Mouse (Mus musculus) macrophage (primary cell): ENCODE measurements around the gene Timp3. TPM values are rescaled to one million over a fixed set of nuclear protein-coding genes. Genes with fewer than 3 reads are reported as not detected.

Experiments
- H3K27ac ChIP-seq: fragments of 350-480 bp; formaldehyde crosslinking; 2 replicates; pipeline ENCODE4 v1.9.0; 2021
- H3K36me3 ChIP-seq: fragments of 350-480 bp; formaldehyde crosslinking; 2 replicates; pipeline ENCODE4 v1.9.0; 2021; ENCODE audit errors: inconsistent target
- H3K4me3 ChIP-seq: fragments of 350-480 bp; formaldehyde crosslinking; 2 replicates; pipeline ENCODE4 v1.9.0; 2021; ENCODE audit errors: inconsistent target
- H3K79me2 ChIP-seq: fragments of 350-480 bp; formaldehyde crosslinking; 2 replicates; pipeline ENCODE4 v1.9.0; 2021; ENCODE audit errors: inconsistent target
- whole genome bisulfite sequencing: methylation state at CpG from one replicate; pipeline ENCODE4 v1.1.7; 2026; ENCODE audit warnings: inconsistent platforms; ENCODE audit not compliant: missing documents; 5-methylcytosine and 5-hydroxymethylcytosine counted together
- polyA plus RNA-seq: library from polyadenylated mRNA; stranded (reverse); fragments of 250-400 nt; gene quantifications from 3 replicates; pipeline ENCODE4 v1.2.4, GENCODE M21; 2018; ENCODE audit warnings: inconsistent platforms

Timp3 gene
- polyA plus RNA-seq, 1 experiment from 2014 or later, result 0.83 TPM

GRCm38 (mm10) chr10:86328143-86328542 lies 28.0 kb downstream of the Timp3 start:
- 83% methylated on average over 4 of the region's 4 CpGs for WGBS
- H3K36me3 ChIP-seq, result no peaks in the 10 kb centered on the region
- H3K4me3 ChIP-seq, result no peak overlapping the region
- no peak overlapping the region for H3K27ac ChIP-seq
- no peaks in the 10 kb centered on the region for H3K79me2 ChIP-seq

- Histone ChIP-seq H3K36me3 (no peaks in the 10 kb centered on the region), H3K79me2 (no peaks in the 10 kb centered on the region), H3K27ac (no peak overlapping the region), H3K4me3 (no peak overlapping the region)
- WGBS, result 83% methylated on average over 1 of the region's 2 CpGs
These were observed 28.5 kb downstream of the Timp3 start for GRCm38 (mm10) chr10:86328691-86329090.

GRCm38 (mm10) chr10:86329241-86329882 lies 29.2 kb downstream of the Timp3 start:
- no peak overlapping the region for H3K27ac ChIP-seq
- 98% methylated on average over 8 of the region's 8 CpGs for WGBS
- H3K4me3 ChIP-seq, result no peak overlapping the region
- H3K36me3 ChIP-seq, result no peaks in the 10 kb centered on the region
- H3K79me2 ChIP-seq, result no peaks in the 10 kb centered on the region

GRCm38 (mm10) chr10:86330993-86331680 lies 31.0 kb downstream of the Timp3 start:
- no peak overlapping the region for H3K4me3 ChIP-seq
- H3K36me3 ChIP-seq, result no peaks in the 10 kb centered on the region
- no peak overlapping the region for H3K27ac ChIP-seq
- 83% methylated on average over 5 of the region's 5 CpGs for WGBS
- no peaks in the 10 kb centered on the region for H3K79me2 ChIP-seq

- Histone ChIP-seq H3K27ac (no peak overlapping the region), H3K36me3 (no peaks in the 10 kb centered on the region), H3K79me2 (no peaks in the 10 kb centered on the region), H3K4me3 (no peak overlapping the region)
- 89% methylated on average over 7 of the region's 7 CpGs for WGBS
These were observed 31.6 kb downstream of the Timp3 start for GRCm38 (mm10) chr10:86331681-86332281.

- Histone ChIP-seq H3K4me3 (no peak overlapping the region), H3K27ac (no peak overlapping the region), H3K79me2 (no peaks in the 10 kb centered on the region), H3K36me3 (no peaks in the 10 kb centered on the region)
- WGBS, result 88% methylated on average over 3 of the region's 3 CpGs
These were observed 32.8 kb downstream of the Timp3 start for GRCm38 (mm10) chr10:86332942-86333341.

- Histone ChIP-seq H3K4me3 (no peak overlapping the region), H3K27ac (no peak overlapping the region), H3K36me3 (no peaks in the 10 kb centered on the region), H3K79me2 (no peaks in the 10 kb centered on the region)
- WGBS, result 89% methylated on average over 8 of the region's 8 CpGs
These were observed 34.4 kb downstream of the Timp3 start for GRCm38 (mm10) chr10:86334581-86334980.

GRCm38 (mm10) chr10:86336506-86336905 lies 36.3 kb downstream of the Timp3 start:
- WGBS, result 17% methylated on average over 1 of the region's 1 CpGs
- no peaks in the 10 kb centered on the region for H3K36me3 ChIP-seq
- H3K79me2 ChIP-seq, result no peaks in the 10 kb centered on the region
- no peak overlapping the region for H3K27ac ChIP-seq
- no peak overlapping the region for H3K4me3 ChIP-seq

- H3K4me3 ChIP-seq, result no peak overlapping the region
- no peaks in the 10 kb centered on the region for H3K36me3 ChIP-seq
- 82% methylated on average over 3 of the region's 3 CpGs for WGBS
- no peak overlapping the region for H3K27ac ChIP-seq
- H3K79me2 ChIP-seq, result no peaks in the 10 kb centered on the region
These were observed 37.1 kb downstream of the Timp3 start for GRCm38 (mm10) chr10:86337239-86337638.

- Histone ChIP-seq H3K36me3 (no peaks in the 10 kb centered on the region), H3K4me3 (no peak overlapping the region), H3K27ac (no peak overlapping the region), H3K79me2 (no peaks in the 10 kb centered on the region)
- 82% methylated on average over 3 of the region's 4 CpGs for WGBS
These were observed 38.0 kb downstream of the Timp3 start for GRCm38 (mm10) chr10:86338121-86338715.

- no peaks in the 10 kb centered on the region for H3K79me2 ChIP-seq
- H3K36me3 ChIP-seq, result no peaks in the 10 kb centered on the region
- H3K4me3 ChIP-seq, result no peak overlapping the region
- H3K27ac ChIP-seq, result no peak overlapping the region
- WGBS, result 87% methylated on average over 4 of the region's 4 CpGs
These were observed 38.9 kb downstream of the Timp3 start for GRCm38 (mm10) chr10:86339121-86339520.

- Histone ChIP-seq H3K27ac (no peak overlapping the region), H3K4me3 (no peak overlapping the region), H3K36me3 (no peaks in the 10 kb centered on the region), H3K79me2 (no peaks in the 10 kb centered on the region)
- 61% methylated on average over 2 of the region's 2 CpGs for WGBS
These were observed 39.6 kb downstream of the Timp3 start for GRCm38 (mm10) chr10:86339649-86340379.

GRCm38 (mm10) chr10:86340421-86340820 lies 40.2 kb downstream of the Timp3 start:
- Histone ChIP-seq H3K27ac (no peak overlapping the region), H3K79me2 (no peaks in the 10 kb centered on the region), H3K4me3 (no peak overlapping the region), H3K36me3 (no peaks in the 10 kb centered on the region)
- whole genome bisulfite sequencing, result 98% methylated on average over 7 of the region's 7 CpGs

- Histone ChIP-seq H3K4me3 (no peak overlapping the region), H3K27ac (no peak overlapping the region), H3K36me3 (no peaks in the 10 kb centered on the region), H3K79me2 (no peaks in the 10 kb centered on the region)
- 97% methylated on average over 3 of the region's 3 CpGs for WGBS
These were observed 40.9 kb downstream of the Timp3 start for GRCm38 (mm10) chr10:86340991-86341527.
